Mouse (Mus musculus) urinary bladder, postnatal 14 days (tissue): ENCODE data around the gene Atl3.
"Not testable (repeated sequence)": the region's sequence is repeated elsewhere in the genome, so short reads cannot be mapped to it uniquely, and the experiment has no call there.

ENCODE experiments used
- DNase-seq: peaks from one replicate; pipeline ENCODE4 v3.0.0; 2021; ENCODE audit warnings: low spot score

The Atl3 gene

DNA sequence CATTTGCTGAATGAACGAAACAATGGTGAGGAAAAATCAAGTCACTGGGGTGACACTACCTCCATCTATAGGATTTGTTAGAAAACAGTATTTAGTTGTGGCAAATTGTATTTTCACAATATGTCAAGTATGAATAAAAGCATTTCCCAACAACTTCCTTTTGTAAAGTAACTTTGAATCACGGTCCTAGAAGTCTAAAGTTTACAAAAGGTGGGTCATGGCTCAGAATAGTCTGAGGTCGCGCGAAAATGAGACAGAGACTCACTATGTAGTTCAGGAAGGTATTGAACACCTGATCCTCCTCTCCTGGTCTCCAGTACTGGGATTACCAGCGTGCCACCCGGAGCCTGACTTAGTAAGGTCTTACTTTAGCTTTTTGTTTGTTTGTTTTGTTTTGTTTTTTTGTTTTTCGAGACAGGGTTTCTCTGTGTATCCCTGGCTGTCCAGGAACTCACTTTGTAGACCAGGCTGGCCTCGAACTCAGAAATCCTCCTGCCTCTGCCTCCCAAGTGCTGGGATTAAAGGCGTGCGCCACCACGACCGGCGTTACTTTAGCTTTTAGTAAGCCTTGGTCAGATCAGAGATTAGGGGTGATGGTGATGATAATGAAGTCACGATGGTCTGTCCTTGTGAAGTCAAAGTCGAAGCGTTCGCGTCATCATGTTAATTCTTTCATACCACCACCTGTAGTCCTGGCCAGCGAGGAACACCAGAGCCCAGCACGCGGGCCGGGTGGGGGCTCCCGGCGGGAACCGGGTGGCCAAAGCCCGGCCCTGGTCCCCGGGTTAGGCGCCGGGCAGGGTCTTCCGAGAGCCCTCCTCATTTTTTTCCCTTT, at the start of gene Atl3:
Gene Atl3, plus strand, starts transcription at position 689 of the 835 bp plus-strand sequence.
- no peak for DNase-seq

GRCm38 (mm10) chr19:7445105-7445504, 48.7 kb upstream of the Atl3 start:
- no peak for DNase-seq

GRCm38 (mm10) chr19:7445596-7445995, 48.2 kb upstream of the Atl3 start:
- DNase-seq = no peak

DNA sequence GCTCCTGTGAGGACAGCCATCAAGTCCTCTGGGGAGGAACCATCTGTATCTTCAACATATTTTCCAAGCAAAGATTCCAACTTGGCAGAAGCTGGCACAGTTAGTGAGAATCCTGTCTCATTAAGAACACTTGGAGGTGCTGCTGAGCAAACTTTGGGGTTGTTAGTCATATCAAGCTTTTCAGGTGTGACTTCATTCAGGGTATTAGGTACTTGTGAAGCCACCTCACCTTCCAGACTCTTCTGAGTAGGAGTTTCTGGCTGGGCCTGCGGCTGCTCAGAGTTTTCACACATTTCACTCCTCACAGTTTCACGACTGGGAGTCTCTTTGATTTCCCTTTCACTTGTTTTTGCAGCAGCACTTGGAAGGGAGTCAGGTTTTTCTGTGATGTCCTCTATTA, 37.0 kb upstream of the Atl3 start:
- no peak for DNase-seq

DNA sequence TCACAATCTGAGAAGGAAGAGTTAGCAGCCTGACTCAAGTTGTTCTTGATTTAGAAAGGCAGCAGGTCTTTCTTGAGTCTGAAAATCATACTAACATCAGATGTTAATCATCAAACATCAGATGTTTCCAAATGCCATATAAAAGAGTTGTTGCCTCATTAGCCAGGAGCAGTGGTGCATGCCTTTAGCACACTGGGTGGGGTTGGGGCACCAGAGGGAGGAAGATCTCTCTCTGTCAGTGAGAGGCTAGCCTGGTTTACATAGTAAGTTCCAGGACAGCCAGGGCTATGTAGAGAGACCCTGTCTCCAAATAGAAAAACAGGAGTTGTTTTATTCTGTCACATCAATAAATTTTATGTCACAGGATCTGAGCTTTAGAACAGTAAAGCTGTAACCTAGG, 34.9 kb upstream of the Atl3 start:
- DNase-seq = no peak

DNA sequence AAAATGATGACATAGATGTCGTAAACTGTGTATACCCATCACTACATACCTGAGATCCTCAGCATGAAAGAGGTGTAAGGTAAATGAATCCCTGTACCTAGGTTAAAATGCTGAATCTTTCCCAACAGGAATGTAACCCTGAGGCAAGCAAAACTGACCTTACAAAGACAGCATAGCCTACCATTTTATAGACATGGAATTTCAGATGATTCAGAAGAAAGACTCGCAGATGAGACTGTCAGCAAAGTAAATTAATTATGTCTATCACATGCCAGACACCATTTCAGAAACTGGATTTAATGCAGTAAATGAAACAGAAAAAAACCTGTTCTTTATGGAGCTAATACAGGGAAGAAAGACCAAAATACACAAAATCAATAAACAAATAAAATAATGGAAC, 34.5 kb upstream of the Atl3 start:
- no peak for DNase-seq

GRCm38 (mm10) chr19:7467915-7468314, 25.9 kb upstream of the Atl3 start:
- DNase-seq = no peak

- no peak for DNase-seq
These were observed 23.2 kb upstream of the Atl3 start for GRCm38 (mm10) chr19:7470643-7471042.

DNA sequence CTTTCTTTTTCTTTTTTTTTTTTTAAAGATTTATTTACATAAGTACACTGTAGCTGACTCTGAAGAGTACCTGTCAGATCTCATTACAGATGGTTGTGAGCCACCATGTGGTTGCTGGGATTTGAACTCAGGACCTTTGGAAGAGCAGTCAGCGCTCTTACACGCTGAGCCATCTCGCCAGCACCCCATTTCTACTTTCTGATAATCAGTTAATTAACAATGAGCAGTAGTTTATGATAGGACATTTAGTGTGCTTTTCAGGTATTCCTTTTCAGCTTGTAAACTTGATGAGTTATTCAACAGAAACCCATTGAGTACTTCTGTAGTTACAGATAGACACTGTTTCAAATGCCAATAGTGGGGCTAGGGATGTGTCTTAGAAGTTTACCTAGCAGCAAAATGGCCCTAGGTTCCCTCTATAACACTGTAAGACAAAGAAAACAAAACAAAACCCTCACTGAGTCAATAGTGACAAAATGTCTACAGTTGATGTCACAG, 14.0 kb upstream of the Atl3 start:
- DNase-seq = no peak

DNA sequence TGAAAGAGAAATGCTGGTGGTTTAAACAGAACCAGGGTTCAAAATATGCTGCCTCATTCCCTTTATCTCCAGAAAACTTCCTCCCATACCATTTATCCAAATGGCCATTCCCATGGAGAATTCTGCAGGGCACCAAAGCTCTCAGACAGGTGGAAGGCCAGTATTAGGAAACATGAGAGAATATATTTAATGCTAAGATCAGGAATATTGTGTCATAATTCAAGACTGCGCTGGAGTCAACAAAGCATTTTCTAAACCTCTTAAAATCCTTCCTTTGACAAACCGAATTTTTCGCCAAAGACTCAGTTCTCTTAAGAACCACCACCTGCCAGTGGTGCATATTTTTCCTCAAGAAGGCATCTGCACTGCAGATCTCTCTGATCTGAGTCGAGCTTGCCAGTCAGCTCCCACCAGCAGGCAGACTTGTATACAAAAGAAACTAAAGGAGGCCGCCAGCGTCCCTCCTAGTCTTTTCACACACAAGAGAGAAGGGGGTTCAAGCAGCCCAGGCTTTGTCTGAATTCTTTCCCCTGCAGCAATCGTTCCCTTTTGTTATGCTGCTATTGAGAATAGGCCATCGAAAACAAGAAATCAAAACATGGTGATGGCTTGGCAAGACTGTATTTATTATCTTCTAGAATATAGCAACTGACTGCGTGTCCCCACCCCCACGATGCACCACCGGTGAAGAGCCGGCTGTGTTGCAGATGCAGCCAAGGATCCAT, 12.1 kb upstream of the Atl3 start:
- DNase-seq = peak; percentile 26

DNA sequence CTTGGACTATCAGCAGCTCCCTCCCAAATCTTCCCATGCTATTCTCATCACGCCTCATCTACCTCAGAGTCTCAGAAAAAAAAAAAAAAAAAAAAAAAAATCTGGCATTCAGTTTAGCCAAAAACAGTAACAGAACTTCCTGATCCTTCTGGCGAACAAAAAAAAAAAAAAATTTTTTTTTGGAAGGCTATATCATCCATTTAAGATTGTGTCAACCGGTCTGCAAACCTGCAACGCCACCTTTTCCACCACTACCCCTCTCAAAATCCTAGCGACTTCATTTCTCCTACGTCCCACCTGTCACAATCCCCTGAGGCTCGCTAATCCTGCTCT, 11.6 kb upstream of the Atl3 start:
- DNase-seq = no peak

DNA sequence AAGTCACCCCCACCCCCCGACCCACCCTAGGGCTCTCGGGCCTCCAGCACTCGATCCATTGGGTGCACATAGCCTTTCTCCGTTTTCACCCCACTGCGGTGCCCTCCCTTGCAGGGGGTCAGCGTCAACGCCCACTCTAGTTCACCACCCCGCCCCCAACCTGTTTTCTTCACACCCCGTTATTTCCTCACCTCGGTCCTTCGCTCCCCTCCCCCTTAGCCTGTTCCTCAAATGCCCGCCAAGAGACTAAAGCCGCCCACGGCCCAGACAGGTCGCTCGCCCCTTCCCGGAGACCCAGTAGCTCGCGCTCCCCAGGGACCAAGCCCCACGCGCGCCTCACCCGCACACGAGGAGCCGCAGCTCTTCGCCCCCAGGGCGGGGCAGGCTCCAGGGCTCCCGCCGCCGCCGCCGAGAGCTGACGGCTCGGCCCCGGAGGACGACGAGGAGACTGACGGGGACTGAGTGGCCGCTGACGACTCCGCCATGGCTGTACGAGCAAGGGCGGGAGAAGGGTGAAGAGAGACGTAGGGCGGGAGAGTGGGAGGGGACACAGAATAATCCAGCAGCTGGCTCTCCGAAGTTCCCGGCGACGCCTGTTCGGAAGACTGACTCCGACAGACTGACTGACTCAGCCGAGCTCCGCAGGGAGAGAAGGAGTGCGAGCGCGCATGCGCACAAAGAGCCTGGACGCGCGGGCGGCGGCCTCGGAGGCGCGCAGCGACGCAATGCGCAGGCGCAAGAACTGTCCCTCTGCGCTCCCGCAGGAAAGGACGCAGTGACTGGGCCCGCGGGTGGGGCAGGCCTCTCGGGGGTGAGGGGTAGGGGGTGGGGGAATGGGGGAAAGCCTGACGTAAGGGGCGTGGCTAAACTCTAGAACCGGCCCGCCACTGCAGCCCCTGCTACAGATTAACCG, 11.0 kb upstream of the Atl3 start, which contains the start of gene Rtn3:
Gene Rtn3, minus strand, starts transcription at position 683 of the 913 bp plus-strand sequence.
- peak; percentile 98 for DNase-seq

GRCm38 (mm10) chr19:7483512-7483882, 10.3 kb upstream of the Atl3 start:
- DNase-seq = peak; percentile 36

GRCm38 (mm10) chr19:7484076-7484475, 9.8 kb upstream of the Atl3 start:
- no peak for DNase-seq

DNA sequence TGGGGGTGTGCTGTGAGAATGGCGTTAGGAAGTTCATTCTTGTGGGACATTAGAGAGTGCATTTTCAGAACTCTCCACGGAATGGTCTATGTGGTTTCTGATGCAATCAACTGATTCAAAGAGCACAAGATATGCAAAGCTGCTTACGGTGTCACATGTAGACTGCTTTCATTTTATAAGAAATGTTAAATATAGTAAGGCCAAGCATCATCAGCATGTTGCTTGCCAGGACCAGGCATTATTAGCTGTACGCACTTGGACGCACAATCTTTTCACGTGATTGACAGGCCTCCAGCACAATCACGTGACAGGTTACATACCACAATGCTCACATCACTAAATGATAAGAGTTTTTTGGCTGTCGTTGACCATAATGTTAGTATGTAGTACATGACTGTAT, 6.2 kb upstream of the Atl3 start:
- DNase-seq = no peak

DNA sequence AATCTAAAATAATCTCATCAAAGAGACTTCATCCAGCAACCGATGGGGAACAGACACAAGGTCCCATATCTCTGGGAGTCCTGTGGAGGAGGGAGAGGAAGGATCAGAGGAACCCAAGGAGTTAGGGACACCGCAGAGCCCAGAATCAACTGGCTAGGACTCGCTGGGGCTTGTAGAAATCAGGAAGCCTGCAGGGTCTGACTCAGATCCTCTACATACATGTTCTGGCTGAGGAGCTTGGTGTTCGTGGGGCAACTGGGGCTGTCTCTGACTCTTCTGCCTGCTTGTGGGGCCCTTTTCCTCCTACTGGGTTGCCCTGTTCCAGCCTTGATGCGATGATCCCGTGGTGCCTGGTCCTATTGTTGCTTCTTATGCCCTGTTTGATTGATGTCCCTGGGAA, 1.9 kb upstream of the Atl3 start:
- DNase-seq = peak; percentile 19

GRCm38 (mm10) chr19:7492682-7493081, 1.2 kb upstream of the Atl3 start:
- DNase-seq = no peak

- peak; percentile 96 for DNase-seq
These were observed 561 bp downstream of the Atl3 start for GRCm38 (mm10) chr19:7494187-7495015.

DNA sequence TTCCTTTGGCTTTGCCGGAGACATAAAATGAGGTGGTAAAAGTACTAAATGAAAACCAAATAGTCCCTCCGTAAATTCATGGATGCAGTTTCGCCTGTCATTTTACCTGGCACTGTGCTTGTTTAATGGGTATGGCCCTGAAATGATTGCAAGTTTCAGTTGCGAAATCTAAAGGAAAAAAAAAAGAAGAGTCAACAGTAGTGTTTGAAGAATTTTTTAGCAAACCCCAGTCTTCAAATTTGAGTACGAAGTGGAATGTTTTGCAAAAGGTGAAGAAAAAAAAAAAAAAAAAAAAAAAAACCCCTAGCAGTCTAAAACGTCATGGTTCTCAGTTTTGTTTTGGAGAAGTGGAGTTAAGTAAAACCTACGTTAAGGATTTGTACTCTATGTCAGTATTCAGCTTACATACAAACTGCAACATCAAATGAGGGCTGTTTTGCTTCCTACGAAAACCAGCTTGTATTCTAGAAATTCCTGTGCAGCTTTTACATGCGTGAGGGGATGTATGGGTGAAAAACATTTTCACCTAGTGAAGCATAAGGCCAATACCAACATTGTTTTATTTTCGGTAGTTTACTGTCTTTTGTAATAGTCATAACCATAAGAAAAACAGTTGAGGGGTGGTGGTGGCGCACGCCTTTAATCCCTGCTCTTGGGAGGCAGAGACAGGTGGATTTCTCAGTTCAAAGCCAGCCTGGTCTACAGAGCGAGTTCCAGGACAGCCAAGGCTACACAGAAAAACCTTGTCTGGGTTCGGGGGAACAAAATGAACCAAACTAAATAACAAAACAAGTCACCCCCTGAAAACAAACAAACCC, 1.6 kb downstream of the Atl3 start:
- DNase-seq = no peak

DNA sequence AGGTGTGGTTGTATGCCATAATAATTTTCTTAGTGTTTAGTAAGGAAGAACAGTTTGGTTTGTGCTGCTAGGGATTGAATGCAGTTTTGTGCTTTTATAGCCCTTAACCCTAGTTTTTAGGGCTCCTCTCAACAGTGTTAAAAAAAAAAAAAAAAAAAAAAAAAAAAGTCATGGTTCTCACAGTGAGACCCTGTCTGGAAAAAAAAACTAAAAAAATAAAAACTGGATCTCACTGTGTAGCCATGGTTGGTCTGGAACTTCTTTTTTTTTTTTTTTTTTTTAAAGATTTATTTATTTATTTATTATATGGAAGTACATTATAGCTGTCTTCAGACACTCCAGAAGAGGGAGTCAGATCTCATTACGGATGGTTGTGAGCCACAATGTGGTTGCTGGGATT, 2.2 kb downstream of the Atl3 start:
- DNase-seq = not testable (repeated sequence)

DNA sequence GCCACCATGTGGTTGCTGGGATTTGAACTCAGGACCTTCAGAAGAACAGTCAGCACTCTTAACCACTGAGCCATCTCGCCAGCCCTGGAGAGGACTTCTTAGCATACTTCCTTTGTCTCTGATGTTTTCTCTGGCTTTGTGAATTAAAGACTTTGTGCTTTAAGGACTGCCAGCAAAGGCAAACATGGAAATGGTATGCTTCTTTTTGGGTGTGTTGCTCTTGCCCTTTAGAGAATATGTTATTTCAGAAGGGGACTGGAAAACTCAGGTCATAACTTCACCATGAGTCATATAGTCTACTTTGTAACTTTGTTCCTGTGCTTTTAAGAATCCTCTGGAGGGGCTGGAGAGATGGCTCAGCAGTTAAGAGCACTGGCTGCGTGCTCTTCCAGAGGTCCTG, 5.0 kb downstream of the Atl3 start:
- no peak for DNase-seq
